Mouse (Mus musculus) cerebellum, adult 2 months (tissue): ENCODE measurements around the gene Add1.

ENCODE experiments used
- CTCF ChIP-seq: fragments of 200-500 bp; IDR thresholded peaks from 2 replicates; pipeline ENCODE4 v1.5.1; 2011; ENCODE audit warnings: low read depth, mild to moderate bottlenecking, control low read depth, low read length, moderate library complexity, borderline replicate concordance; ENCODE audit not compliant: insufficient read depth
- POLR2A ChIP-seq: fragments of 200-500 bp; IDR thresholded peaks from 2 replicates; pipeline ENCODE4 v1.6.1; 2011; ENCODE audit warnings: low read length, control low read depth, borderline replicate concordance; ENCODE audit not compliant: insufficient read depth

- no peak for TF ChIP-seq CTCF
- no peak for TF ChIP-seq POLR2A
Observed at GRCm38 (mm10) chr5:34551821-34552220, 21.6 kb upstream of the Add1 start.
